Mouse (Mus musculus): ENCODE results near the gene Glod4.
"Not testable (repeated sequence)": the region's sequence is repeated elsewhere in the genome, so short reads cannot be mapped to it uniquely, and the experiment has no call there.

Glod4 gene

GRCm38 (mm10) chr11:76258511-76258910, 15.0 kb upstream of the Glod4 start:
- no peak for DNase-seq (ENCODE audit: low read depth, low spot score)

DNA sequence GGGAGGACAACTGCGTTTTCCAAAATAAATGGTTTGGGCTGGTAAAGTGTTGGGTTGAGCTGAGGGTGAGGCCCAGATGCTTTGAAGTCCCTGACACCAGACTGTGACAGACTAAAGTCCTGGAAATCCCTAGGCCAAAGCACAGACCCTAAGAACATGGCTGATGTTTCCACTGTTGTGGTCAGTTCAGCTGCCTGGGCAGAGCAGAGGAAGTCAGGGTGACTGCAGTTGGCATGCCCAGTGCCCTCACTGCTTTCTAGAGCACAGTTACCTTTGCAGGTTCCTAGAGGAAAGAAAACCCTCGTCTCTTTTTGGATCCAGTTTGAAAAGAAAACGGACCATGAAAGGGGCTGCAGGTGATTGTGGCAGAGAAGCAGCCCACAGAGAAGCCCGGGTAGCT, 13.9 kb upstream of the Glod4 start:
- no peak for DNase-seq (ENCODE audit: low read depth, low spot score)

DNA sequence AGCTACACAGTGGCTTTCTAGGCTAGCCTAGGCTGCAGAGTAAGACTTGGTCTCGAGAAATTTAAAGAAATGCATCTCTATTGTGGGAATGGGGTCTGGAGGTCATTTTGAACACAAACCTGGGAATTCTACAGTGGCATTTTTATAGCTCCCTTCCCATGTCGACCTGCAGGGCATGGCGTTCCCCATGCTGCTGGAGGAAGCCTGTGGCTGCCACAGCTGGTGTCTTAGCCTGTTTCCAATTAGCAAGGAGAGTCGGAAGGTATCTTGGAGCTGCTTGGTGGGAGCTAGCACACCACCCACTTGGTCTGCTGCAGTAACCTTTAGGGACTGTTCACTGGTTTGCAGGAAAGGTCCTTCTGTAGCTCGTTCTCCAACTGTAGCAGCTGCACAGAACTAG, 12.6 kb upstream of the Glod4 start:
- DNase-seq (ENCODE audit: low read depth, low spot score): no peak

DNA sequence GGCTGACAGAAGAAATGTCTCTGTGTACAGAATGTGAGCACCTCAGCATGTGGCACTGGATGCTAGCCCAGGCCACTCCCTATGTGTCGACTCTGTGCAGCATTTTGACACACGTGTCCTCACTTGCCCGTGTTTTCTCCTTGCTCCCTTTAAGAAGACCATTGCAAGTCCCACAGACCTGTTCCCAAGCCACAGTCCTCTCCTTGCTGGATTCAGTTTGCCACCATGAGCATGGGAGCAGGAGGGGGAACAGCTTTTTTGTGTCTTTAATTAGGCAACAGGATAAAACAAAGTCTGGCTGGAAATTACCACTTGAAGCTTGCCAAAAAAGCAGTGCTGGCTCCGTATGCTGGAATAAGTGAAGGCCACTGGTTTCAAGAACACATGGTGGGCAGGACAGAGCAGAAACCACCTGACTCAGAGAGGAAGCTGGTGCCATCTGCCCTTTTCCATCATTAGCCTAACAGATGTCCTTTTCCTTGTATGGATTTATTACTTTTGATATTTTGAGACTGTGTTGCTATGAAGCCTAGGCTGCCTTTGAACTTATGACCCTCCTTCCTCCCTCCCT, 12.0 kb upstream of the Glod4 start:
- no peak for DNase-seq (ENCODE audit: low read depth, low spot score)

DNA sequence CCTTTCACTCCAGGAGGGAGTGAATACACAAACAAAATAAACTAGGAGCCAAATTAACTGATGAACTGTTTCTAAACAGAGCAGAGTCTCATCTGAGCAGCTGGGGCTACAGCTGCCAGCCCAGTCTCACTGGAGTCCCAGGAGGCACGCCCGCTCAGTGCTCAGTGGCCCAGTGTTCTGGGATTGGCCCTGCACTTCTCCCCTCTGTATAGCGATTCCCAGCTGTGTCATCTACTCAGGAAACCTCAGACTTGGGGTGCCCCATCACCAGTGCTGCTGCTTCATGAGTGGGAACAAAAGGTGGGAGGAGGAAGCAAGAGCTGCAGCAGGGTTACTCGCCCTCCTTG, 10.4 kb upstream of the Glod4 start:
- no peak for DNase-seq (ENCODE audit: low read depth, low spot score)

DNA sequence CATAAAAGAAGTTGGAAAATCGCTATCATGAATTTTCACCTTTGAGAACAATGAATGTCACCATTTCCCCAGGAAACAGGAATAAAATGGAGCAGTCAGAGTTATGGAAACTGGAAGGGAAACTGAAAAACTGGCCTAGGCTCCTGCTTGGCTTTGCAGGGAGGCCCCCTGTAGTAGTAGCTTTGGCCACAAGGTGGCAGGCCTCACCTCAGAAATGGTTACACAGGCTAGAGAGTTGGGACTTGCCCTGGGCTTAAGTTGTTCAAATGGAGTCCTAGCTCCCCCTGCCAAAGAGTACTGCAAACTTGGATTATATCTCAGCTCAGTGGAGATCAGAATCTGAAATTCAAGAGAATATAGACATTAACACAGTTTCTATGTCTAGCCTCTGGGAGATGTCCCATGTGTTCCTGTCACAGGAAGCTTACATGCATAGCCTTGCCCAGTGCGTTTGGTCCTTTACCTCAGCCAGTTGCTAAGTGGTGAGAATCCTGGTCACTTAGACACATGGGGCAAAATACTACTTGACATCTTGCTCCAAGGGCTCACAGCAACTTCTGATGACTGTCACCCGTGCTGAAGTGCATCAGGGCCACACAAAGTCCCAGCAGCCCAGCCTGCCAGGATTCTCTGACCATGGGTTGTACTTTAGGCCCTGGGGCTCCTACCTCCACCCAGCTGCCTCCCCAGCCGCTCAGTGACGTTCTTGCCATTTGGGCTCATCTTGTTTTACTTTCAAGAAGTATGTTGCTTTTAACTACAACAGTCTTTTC, 9.8 kb upstream of the Glod4 start:
- peak; percentile 82 for DNase-seq (ENCODE audit: low read depth, low spot score)

GRCm38 (mm10) chr11:76252036-76252435, 8.5 kb upstream of the Glod4 start:
- no peak for DNase-seq (ENCODE audit: low read depth, low spot score)

- DNase-seq (ENCODE audit: low read depth, low spot score): peak; percentile 41
These were observed 3.7 kb upstream of the Glod4 start for GRCm38 (mm10) chr11:76247239-76247638.

DNA sequence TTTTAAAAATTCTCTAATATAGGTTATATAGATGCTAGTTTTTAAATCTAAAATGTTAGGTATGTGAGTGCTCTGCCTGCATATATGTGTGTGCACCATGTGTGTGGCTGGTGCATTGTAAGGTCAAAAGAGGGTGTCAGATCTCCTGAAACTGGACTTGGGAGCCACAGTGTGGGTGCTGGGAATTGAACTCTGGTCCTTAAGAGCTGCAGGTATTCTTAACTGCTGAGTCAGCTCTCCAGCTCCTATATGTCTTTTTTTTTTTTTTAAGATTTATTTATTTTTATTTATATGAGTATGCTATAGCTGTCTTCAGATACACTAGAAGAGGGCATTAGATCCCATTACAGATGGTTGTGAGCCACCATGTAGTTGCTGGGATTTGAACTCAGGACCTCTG, 2.9 kb upstream of the Glod4 start:
- no peak for DNase-seq (ENCODE audit: low read depth, low spot score)

DNA sequence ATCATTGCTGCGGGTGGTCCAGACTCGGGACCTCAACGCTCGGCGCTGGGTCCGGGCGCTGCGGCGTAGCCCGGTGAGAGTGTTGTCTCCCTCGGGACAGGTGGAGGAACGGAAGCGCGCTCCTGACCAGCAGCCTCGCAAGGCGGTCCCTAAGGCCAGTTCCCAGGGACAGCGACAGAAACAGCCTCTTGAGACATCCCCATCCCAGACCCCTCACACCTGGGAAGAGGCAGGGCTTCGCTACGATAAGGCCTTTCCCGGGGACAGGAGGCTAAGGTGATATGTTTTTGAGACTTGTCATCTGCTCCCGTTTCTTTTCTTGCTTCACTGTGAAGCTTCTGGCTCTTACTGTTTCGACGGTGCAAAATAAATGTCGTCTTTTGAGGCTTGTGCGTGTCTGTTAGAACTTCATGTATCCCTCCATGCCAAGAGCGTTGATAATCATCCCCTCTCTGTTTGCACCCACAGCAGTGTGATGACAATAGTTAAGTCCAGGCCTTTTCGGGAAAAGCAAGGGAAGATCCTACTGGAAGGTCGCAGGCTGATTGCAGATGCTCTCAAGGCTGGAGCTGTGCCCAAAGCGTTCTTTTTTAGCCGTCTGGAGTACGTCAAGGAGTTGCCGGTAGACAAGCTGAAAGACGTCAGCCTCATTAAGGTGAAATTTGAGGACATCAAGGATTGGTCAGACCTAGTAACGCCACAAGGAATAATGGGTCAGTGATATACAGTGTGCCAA, 454 bp upstream of the Glod4 start:
- DNase-seq (ENCODE audit: low read depth, low spot score): peak; percentile 35

- DNase-seq (ENCODE audit: low read depth, low spot score): no peak
These were observed 3.8 kb downstream of the Glod4 start for GRCm38 (mm10) chr11:76239750-76240149.

- peak; percentile 79 for DNase-seq (ENCODE audit: low read depth, low spot score)
These were observed 7.4 kb downstream of the Glod4 start for GRCm38 (mm10) chr11:76236136-76236535.

DNA sequence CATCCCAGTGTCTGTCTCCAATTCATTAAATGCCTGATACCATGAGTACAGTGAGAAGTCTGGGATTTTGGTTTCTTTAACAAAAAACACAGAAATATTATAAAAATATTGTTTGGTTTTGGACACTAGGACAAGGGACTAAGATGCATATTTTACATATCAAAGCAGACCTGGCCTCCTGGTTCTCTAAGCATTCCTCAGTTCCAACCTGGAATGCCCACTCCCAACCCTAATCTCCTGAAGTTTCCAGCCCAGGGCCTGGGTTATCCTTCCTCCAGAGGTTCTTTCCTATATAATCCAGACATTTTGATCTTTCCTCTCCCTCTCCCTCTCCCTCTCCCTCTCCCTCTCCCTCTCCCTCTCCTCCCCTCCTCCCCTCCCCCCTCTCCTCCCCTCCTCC, 18.5 kb downstream of the Glod4 start:
- DNase-seq (ENCODE audit: low read depth, low spot score): no peak

GRCm38 (mm10) chr11:76224631-76225030, 18.9 kb downstream of the Glod4 start:
- DNase-seq (ENCODE audit: low read depth, low spot score): no peak

DNA sequence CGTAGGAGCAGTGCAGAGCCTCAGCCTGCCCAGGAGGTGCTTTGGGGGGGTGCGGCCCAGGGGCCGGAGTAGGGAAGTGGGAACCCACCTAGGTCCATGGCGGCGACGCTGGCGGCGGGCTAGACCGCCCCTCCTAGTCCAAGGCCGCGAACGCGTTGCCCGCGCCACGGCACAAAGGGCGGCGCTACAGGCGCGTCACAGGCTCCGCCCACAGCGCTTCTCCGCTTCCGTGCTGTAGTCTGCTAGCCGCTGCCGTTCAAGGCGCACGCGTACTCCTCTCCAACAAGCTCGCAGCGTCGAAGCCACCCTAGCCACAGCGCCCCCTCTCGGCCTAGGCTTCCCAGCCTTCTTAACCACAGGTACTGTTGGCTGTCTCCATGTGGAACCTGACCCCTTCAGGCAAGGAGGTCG, 26.1 kb downstream of the Glod4 start, which contains the start of the genes Dbil5 and Gemin4:
TSS of gene Dbil5 (plus strand) at position 219 of the 411 bp plus-strand sequence.
TSS of gene Gemin4 (minus strand) at position 275 of the 411 bp plus-strand sequence.
- peak; percentile 97 for DNase-seq (ENCODE audit: low read depth, low spot score)

DNA sequence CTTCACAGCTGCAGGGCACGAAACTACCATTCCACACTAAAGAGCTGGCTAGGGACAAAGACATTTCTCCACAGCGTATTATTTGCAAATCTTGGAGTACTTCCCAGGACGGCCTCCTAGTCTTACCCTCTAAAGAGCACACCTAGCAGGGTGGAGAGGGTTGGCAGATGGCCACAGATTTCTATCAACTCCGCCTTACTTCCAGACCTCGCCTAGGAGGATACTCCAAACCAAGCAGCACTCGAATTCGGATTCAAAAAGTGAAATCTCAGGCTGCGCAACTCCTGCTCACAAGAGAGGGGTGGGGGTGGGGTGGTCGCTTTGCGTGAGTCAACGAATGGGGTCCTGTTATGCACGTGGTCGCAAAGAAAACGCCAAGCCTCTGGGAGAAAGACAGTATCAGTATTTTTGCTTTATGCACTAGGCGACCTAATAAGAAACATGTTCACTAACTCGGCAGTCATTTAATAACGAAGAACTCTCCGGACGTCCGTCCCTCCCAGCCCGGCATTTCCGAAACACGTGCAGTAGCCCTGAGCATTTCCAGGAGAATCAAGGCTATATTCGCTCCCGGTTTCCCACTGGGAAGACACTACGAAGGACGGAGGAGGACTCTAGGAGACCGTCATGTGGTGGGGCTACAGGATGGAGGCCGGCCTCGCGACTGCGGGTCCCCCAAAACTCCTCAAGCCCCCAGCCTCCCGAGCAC, 26.7 kb downstream of the Glod4 start:
- DNase-seq (ENCODE audit: low read depth, low spot score): peak; percentile 71

DNA sequence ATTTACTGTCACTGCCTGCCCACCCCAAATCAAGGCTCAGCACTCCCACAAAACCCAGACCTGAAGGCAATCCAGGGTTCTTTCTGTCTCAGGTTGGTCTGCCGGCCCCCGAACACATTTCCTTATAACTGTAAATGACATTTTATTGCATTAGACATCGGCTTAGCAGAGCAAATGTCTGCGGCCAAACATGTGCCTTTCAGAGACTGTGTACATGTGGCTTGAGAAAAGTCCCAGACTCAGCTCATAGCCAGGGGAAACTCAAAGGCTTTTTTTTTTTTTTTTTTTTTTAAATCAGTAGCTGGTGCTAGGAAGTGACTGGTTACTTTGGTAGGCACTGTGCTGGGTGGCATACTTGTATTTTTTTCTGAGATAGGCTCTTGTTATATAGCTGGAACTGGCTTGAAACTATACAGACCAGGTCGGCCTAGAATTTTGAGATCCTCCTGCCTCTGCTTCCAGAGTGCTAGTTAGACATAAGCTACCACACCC, 27.4 kb downstream of the Glod4 start:
- peak; percentile 5 for DNase-seq (ENCODE audit: low read depth, low spot score)

GRCm38 (mm10) chr11:76215011-76215410, 28.5 kb downstream of the Glod4 start:
- no peak for DNase-seq (ENCODE audit: low read depth, low spot score)

GRCm38 (mm10) chr11:76213841-76214240, 29.7 kb downstream of the Glod4 start:
- DNase-seq (ENCODE audit: low read depth, low spot score): no peak

- not testable (repeated sequence) for DNase-seq (ENCODE audit: low read depth, low spot score)
These were observed 31.9 kb downstream of the Glod4 start for GRCm38 (mm10) chr11:76211595-76211994.

- no peak for DNase-seq (ENCODE audit: low read depth, low spot score)
These were observed 33.1 kb downstream of the Glod4 start for GRCm38 (mm10) chr11:76210228-76210985.

Measured in 3T3-L1 (cell line).